Mouse (Mus musculus): ENCODE data around the gene Gnaq. TPM values are rescaled to one million over a fixed set of nuclear protein-coding genes. Genes with fewer than 3 reads are reported as not detected.

Gnaq gene
- polyA plus RNA-seq, 1 experiment from 2014 or later, result 54.1 TPM

- Histone ChIP-seq H3K4me1 (peaks cover 16% of the 10 kb centered on the region), H3K4me3 (no peak overlapping the region), H3K9me3 (no peaks in the 10 kb centered on the region), H3K27ac (no peak overlapping the region), H3K36me3 (peaks cover 6% of the 10 kb centered on the region), H3K9ac (no peak overlapping the region), H3K4me2 (replicated peaks) (no peak overlapping the region), H3K27me3 (replicated peaks) (no peaks in the 10 kb centered on the region)
- no peak for ATAC-seq (ENCODE audit: low FRiP score, low read depth)
- WGBS, result 96% methylated on average over 6 of the region's 6 CpGs
Observed at GRCm38 (mm10) chr19:16331047-16331446, 198.4 kb downstream of the Gnaq start.

GRCm38 (mm10) chr19:16337866-16338530 lies 205.4 kb downstream of the Gnaq start:
- no peaks in the 10 kb centered on the region for H3K27me3 ChIP-seq (replicated peaks)
- peaks cover 6% of the 10 kb centered on the region for H3K36me3 ChIP-seq
- ATAC-seq (ENCODE audit: low FRiP score, low read depth), result no peak
- H3K27ac ChIP-seq, result no peak overlapping the region
- no peak overlapping the region for H3K9ac ChIP-seq
- no peak overlapping the region for H3K4me3 ChIP-seq
- H3K9me3 ChIP-seq, result no peaks in the 10 kb centered on the region
- WGBS, result 88% methylated on average over 9 of the region's 9 CpGs
- H3K4me2 ChIP-seq (replicated peaks), result no peak overlapping the region
- H3K4me1 ChIP-seq, result no peaks in the 10 kb centered on the region

- Histone ChIP-seq H3K4me1 (no peaks in the 10 kb centered on the region), H3K9ac (no peak overlapping the region), H3K4me2 (replicated peaks) (no peak overlapping the region), H3K4me3 (no peak overlapping the region), H3K36me3 (no peaks in the 10 kb centered on the region; the same call in none of the 2 replicates), H3K27me3 (replicated peaks) (no peaks in the 10 kb centered on the region), H3K9me3 (no peaks in the 10 kb centered on the region), H3K27ac (no peak overlapping the region)
- WGBS, result 86% methylated on average over 4 of the region's 4 CpGs
- ATAC-seq (ENCODE audit: low FRiP score, low read depth), result no peak
Observed at GRCm38 (mm10) chr19:16339954-16340586, 207.4 kb downstream of the Gnaq start.

GRCm38 (mm10) chr19:16342702-16343101 lies 210.1 kb downstream of the Gnaq start:
- no peak overlapping the region for H3K9ac ChIP-seq
- no peak overlapping the region for H3K4me2 ChIP-seq (replicated peaks)
- H3K36me3 ChIP-seq, result 0 out of 2 replicates have a peak, but pooled peaks cover 4% of the 10 kb centered on the region
- no peak overlapping the region for H3K27ac ChIP-seq
- H3K4me3 ChIP-seq, result no peak overlapping the region
- no peaks in the 10 kb centered on the region for H3K27me3 ChIP-seq (replicated peaks)
- H3K9me3 ChIP-seq, result no peaks in the 10 kb centered on the region
- no peaks in the 10 kb centered on the region for H3K4me1 ChIP-seq
- no peak for ATAC-seq (ENCODE audit: low FRiP score, low read depth)
- 67% methylated on average over 2 of the region's 2 CpGs for WGBS

- H3K9ac ChIP-seq, result no peak overlapping the region
- ATAC-seq (ENCODE audit: low FRiP score, low read depth), result no peak
- no peaks in the 10 kb centered on the region for H3K4me1 ChIP-seq
- WGBS, result 94% methylated on average over 2 of the region's 2 CpGs
- H3K4me2 ChIP-seq (replicated peaks), result no peak overlapping the region
- no peaks in the 10 kb centered on the region for H3K9me3 ChIP-seq
- H3K27me3 ChIP-seq (replicated peaks), result no peaks in the 10 kb centered on the region
- no peak overlapping the region for H3K4me3 ChIP-seq
- 0 out of 2 replicates have a peak, but pooled peaks cover 4% of the 10 kb centered on the region for H3K36me3 ChIP-seq
- no peak overlapping the region for H3K27ac ChIP-seq
Observed at GRCm38 (mm10) chr19:16345516-16345915, 212.9 kb downstream of the Gnaq start.

GRCm38 (mm10) chr19:16347037-16347436 lies 214.4 kb downstream of the Gnaq start:
- no peaks in the 10 kb centered on the region for H3K27me3 ChIP-seq (replicated peaks)
- H3K9ac ChIP-seq, result no peak overlapping the region
- H3K36me3 ChIP-seq, result 0 out of 2 replicates have a peak, but pooled peaks cover 4% of the 10 kb centered on the region
- ATAC-seq (ENCODE audit: low FRiP score, low read depth), result no peak
- no peaks in the 10 kb centered on the region for H3K9me3 ChIP-seq
- 95% methylated on average over 3 of the region's 3 CpGs for WGBS
- H3K4me1 ChIP-seq, result no peaks in the 10 kb centered on the region
- no peak overlapping the region for H3K27ac ChIP-seq
- no peak overlapping the region for H3K4me2 ChIP-seq (replicated peaks)
- no peak overlapping the region for H3K4me3 ChIP-seq

GRCm38 (mm10) chr19:16353701-16354136 lies 221.1 kb downstream of the Gnaq start:
- peak; percentile 56; the same call in 1 of the 2 replicates for ATAC-seq (ENCODE audit: low FRiP score, low read depth)
- H3K36me3 ChIP-seq, result no peaks in the 10 kb centered on the region
- H3K4me1 ChIP-seq, result no peaks in the 10 kb centered on the region
- H3K27ac ChIP-seq, result no peak overlapping the region
- H3K27me3 ChIP-seq (replicated peaks), result no peaks in the 10 kb centered on the region
- no peak overlapping the region for H3K9ac ChIP-seq
- H3K4me2 ChIP-seq (replicated peaks), result no peak overlapping the region
- no peaks in the 10 kb centered on the region for H3K9me3 ChIP-seq
- H3K4me3 ChIP-seq, result no peak overlapping the region

GRCm38 (mm10) chr19:16358148-16358547 lies 225.5 kb downstream of the Gnaq start:
- H3K4me3 ChIP-seq, result no peak overlapping the region
- H3K4me1 ChIP-seq, result no peaks in the 10 kb centered on the region
- H3K4me2 ChIP-seq (replicated peaks), result no peak overlapping the region
- 0 out of 2 replicates have a peak, but pooled peaks cover 3% of the 10 kb centered on the region for H3K9me3 ChIP-seq
- H3K27me3 ChIP-seq (replicated peaks), result no peaks in the 10 kb centered on the region
- H3K9ac ChIP-seq, result no peak overlapping the region
- 0 out of 2 replicates have a peak, but pooled peaks cover 3% of the 10 kb centered on the region for H3K36me3 ChIP-seq
- H3K27ac ChIP-seq, result no peak overlapping the region
- ATAC-seq (ENCODE audit: low FRiP score, low read depth), result no peak
- WGBS, result 80% methylated on average over 3 of the region's 3 CpGs

GRCm38 (mm10) chr19:16358905-16359304 lies 226.3 kb downstream of the Gnaq start:
- Histone ChIP-seq H3K9me3 (0 out of 2 replicates have a peak, but pooled peaks cover 3% of the 10 kb centered on the region), H3K9ac (no peak overlapping the region), H3K27ac (no peak overlapping the region), H3K36me3 (0 out of 2 replicates have a peak, but pooled peaks cover 3% of the 10 kb centered on the region), H3K4me3 (no peak overlapping the region), H3K4me2 (replicated peaks) (no peak overlapping the region), H3K4me1 (no peaks in the 10 kb centered on the region), H3K27me3 (replicated peaks) (no peaks in the 10 kb centered on the region)
- no peak for ATAC-seq (ENCODE audit: low FRiP score, low read depth)
- 74% methylated on average over 5 of the region's 5 CpGs for WGBS

GRCm38 (mm10) chr19:16366465-16367063 lies 233.9 kb downstream of the Gnaq start:
- Histone ChIP-seq H3K4me3 (no peak overlapping the region), H3K9me3 (0 out of 2 replicates have a peak, but pooled peaks cover 3% of the 10 kb centered on the region), H3K4me1 (peaks cover 3% of the 10 kb centered on the region; the same call in 1 of the 2 replicates), H3K27me3 (replicated peaks) (no peaks in the 10 kb centered on the region), H3K27ac (no peak overlapping the region), H3K9ac (no peak overlapping the region), H3K4me2 (replicated peaks) (no peak overlapping the region), H3K36me3 (0 out of 2 replicates have a peak, but pooled peaks cover 3% of the 10 kb centered on the region)
- WGBS, result 87% methylated on average over 7 of the region's 7 CpGs
- ATAC-seq (ENCODE audit: low FRiP score, low read depth), result no peak

- H3K9ac ChIP-seq, result no peak overlapping the region
- H3K36me3 ChIP-seq, result no peaks in the 10 kb centered on the region
- H3K27me3 ChIP-seq (replicated peaks), result no peaks in the 10 kb centered on the region
- H3K27ac ChIP-seq, result no peak overlapping the region
- no peak overlapping the region for H3K4me3 ChIP-seq
- no peak overlapping the region for H3K4me2 ChIP-seq (replicated peaks)
- no peak for ATAC-seq (ENCODE audit: low FRiP score, low read depth)
- 89% methylated on average over 10 of the region's 10 CpGs for WGBS
- no peaks in the 10 kb centered on the region for H3K9me3 ChIP-seq
- H3K4me1 ChIP-seq, result peaks cover 6% of the 10 kb centered on the region
Observed at GRCm38 (mm10) chr19:16367218-16367617, 234.6 kb downstream of the Gnaq start.

GRCm38 (mm10) chr19:16371680-16372079 lies 239.0 kb downstream of the Gnaq start:
- H3K4me3 ChIP-seq, result no peak overlapping the region
- H3K4me2 ChIP-seq (replicated peaks), result no peak overlapping the region
- no peaks in the 10 kb centered on the region for H3K36me3 ChIP-seq
- 79% methylated on average over 2 of the region's 2 CpGs for WGBS
- H3K9ac ChIP-seq, result no peak overlapping the region
- peaks cover 28% of the 10 kb centered on the region for H3K4me1 ChIP-seq
- no peak overlapping the region for H3K27ac ChIP-seq
- H3K9me3 ChIP-seq, result no peaks in the 10 kb centered on the region
- ATAC-seq (ENCODE audit: low FRiP score, low read depth), result no peak
- no peaks in the 10 kb centered on the region for H3K27me3 ChIP-seq (replicated peaks)

All from neural tube, embryonic 12.5 days (tissue).